ENCODE assay signal across 8 mouse cellular contexts in genomic region chr12:3868676-3869458, GRCm38 (mm10).
DNase-seq lines count a peak whose midpoint lies in the region; ATAC-seq and TF ChIP-seq lines count a peak whose summit lies in the region.

No protein-coding gene starts in this region.

- peak overlapping the region; percentile 98 for H3K27ac ChIP-seq in bone marrow macrophage, adult 2 months (ENCODE audit: insufficient read depth, low read depth, low read length)
- H3K27ac ChIP-seq in gastrocnemius, adult 2 months, result peak overlapping the region; percentile 72

- intact Hi-C loops in left cerebral cortex, postnatal 4 days (cut with DNase I), result no loop called here
- intact Hi-C loops in left cerebral cortex, postnatal 36 days (cut with DNase I), result no loop called here
- intact Hi-C loops in gastrocnemius, adult 2 months (cut with DNase I), result no loop called here

- no peak for TF ChIP-seq CTCF in bone marrow macrophage, adult 2 months (IDR thresholded peaks at IDR 0.05; ENCODE audit: low read depth, low read length)
- TF ChIP-seq CTCF in gastrocnemius, adult 2 months (IDR thresholded peaks at IDR 0.05), result no peak

- DNase-seq in left cerebral cortex, postnatal 4 days, result peak; percentile 75
- no peak for DNase-seq in left cerebral cortex, postnatal 36 days (ENCODE audit: low spot score in 2 of 2)
- DNase-seq in gastrocnemius, adult 2 months, result peak; percentile 83
- DNase-seq in retina, postnatal 1 day, result no peak
- DNase-seq in urinary bladder, postnatal 10 days (ENCODE audit: low spot score), result no peak
- DNase-seq in urinary bladder, adult 2 months (ENCODE audit: low spot score), result no peak

- no peak for TF ChIP-seq POLR2A in bone marrow macrophage, adult 2 months (IDR thresholded peaks at IDR 0.05; ENCODE audit: borderline replicate concordance, low read depth, low read length)

- H3K4me1 ChIP-seq in bone marrow macrophage, adult 2 months (ENCODE audit: control insufficient read depth, insufficient read depth, low read length), result peaks cover 68% of the 10 kb centered on the region

- peak; percentile 57 to 67 for ATAC-seq in hematopoietic stem cell, adult 5-6 weeks (replicated peaks in 1 of 2; ENCODE audit: insufficient read depth in 1 of 2, low FRiP score in 2 of 2, low TSS enrichment in 1 of 2, low read depth in 1 of 2, poor library complexity in 2 of 2, severe bottlenecking in 2 of 2)

- H3K4me3 ChIP-seq in bone marrow macrophage, adult 2 months (ENCODE audit: insufficient read depth, low read length), result no peak overlapping the region
- no peak overlapping the region for H3K4me3 ChIP-seq in gastrocnemius, adult 2 months

Comparison
In these comparisons a context has a peak if more than half of its experiments do, and no peak if none do; other contexts are left out.
1. DNase-seq: peak in left cerebral cortex, postnatal 4 days (single experiment) and gastrocnemius, adult 2 months (single experiment); none in left cerebral cortex, postnatal 36 days (0 of 2), retina, postnatal 1 day (single experiment), urinary bladder, postnatal 10 days (single experiment) and urinary bladder, adult 2 months (single experiment).